Mouse (Mus musculus): ENCODE results near the gene Ralgps1.

DNA sequence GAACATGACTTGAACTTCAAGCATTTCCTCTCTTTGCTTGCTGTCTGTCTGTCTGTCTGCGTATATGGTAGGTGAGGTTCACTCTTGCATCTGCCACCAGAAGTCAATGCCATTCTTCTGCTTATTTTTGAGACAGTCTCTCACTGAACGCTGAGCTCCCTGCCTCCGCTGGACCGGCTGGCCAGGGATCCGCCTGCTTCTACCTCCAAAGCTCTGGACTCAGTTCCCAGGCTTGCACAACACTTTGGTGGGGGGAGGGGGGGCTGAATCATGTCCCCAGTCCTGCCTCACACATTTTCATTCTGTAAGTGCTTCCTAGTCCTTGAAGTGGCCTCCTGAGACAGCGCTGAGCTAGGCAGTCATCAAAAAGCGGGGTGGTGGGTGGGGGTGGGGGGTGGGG lies 27.8 kb upstream of the Ralgps1 start:
- TF ChIP-seq FLI1 (IDR thresholded peaks at IDR 0.05; ENCODE audit: low read length), result no peak
- TF ChIP-seq GATA1 (IDR thresholded peaks at IDR 0.05; ENCODE audit: borderline replicate concordance, low read length), result no peak
